Mouse (Mus musculus) mouse embryonic stem cell (cell line): ENCODE results near the gene Ptprg.
"Not testable (repeated sequence)": the region's sequence is repeated elsewhere in the genome, so short reads cannot be mapped to it uniquely, and the experiment has no call there.

Experiments
- in situ Hi-C, 2 experiments: fragments of 300-500 bp; cut with MboI; formaldehyde crosslinking; loops; 1 replicate in 1 of 2; 3 replicates in 1 of 2; pipeline ENCODE4 v1.14.3; 2019 to 2020; ENCODE audit warnings: low sequenced_read_pairs in 2 of 2, low pct_unique_long_range_greater_than_20kb in 1 of 2, mixed read lengths in 1 of 2; ENCODE audit not compliant: unreplicated experiment in 1 of 2

Ptprg gene

GRCm38 (mm10) chr14:12011766-12012165 is 458.4 kb downstream of the Ptprg start:
- in situ Hi-C loops = no loop called here

- in situ Hi-C loops = no loop called here
Measured at GRCm38 (mm10) chr14:12025812-12026728, 472.7 kb downstream of the Ptprg start.

DNA sequence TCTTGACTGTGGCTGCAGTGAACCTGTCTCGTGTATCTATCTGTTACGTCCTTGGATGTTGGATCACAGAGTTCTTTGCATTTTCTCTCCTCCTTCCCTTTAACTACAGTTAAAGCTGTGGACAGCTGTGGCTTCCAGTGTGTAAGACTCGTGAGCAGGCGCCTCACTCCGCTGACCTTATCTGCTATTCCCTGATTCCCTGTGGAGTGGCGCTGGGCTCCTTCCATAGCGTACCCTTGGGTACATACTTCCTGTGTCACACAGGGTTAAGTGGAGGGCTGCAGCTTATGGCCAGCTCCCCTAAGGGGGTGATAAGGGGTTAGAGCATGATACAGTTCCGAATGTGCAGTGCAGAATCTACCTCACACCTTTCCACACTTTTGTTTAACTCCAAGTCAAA is 473.9 kb downstream of the Ptprg start:
- in situ Hi-C loops = no loop called here

GRCm38 (mm10) chr14:12029926-12030325 is 476.6 kb downstream of the Ptprg start:
- in situ Hi-C loops = loop anchor here (5.0 kb wide), 1 partner anchor 107 kb away; no protein-coding TSS in a partner anchor

- in situ Hi-C loops = no loop called here
Measured at GRCm38 (mm10) chr14:12036530-12037283, 483.4 kb downstream of the Ptprg start.

DNA sequence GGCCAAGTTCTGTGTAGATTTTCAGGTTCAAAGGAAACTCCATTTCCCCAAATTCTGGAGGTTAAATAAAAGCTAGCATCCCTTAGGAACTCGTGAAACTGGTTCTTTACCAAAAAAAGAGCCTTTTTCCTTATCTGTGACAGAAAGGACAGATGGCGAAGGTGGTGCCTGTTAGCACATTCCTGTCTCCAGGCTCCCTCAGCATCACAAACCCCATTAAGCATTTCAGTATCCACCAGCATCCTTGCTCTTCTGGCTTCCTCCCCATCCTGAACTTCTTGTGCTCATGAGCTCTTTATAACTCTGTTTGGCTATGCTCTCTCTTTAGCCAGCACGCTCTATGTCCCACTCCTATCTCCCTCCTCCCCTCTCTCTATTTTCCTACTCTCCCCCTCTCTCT is 486.4 kb downstream of the Ptprg start:
- in situ Hi-C loops = no loop called here

DNA sequence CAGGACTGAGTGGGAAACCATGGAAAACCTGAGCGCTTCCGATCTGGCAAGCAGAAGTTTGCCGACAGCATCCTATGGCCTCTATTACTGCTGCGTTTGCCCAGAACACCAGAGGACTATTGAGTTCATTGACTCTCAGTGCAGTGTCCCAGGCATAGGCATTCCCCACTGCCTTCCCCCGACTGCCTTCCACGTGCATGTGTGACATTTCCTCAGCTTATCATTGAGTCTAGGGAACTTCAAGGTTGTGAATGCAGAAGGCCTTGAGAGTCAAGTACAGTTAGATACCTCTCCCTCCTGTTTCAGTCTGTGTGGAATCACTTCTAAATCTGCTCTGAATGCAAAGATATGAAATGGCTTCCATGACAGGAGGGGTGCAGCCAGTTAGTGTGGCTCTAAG is 488.2 kb downstream of the Ptprg start:
- in situ Hi-C loops = no loop called here

DNA sequence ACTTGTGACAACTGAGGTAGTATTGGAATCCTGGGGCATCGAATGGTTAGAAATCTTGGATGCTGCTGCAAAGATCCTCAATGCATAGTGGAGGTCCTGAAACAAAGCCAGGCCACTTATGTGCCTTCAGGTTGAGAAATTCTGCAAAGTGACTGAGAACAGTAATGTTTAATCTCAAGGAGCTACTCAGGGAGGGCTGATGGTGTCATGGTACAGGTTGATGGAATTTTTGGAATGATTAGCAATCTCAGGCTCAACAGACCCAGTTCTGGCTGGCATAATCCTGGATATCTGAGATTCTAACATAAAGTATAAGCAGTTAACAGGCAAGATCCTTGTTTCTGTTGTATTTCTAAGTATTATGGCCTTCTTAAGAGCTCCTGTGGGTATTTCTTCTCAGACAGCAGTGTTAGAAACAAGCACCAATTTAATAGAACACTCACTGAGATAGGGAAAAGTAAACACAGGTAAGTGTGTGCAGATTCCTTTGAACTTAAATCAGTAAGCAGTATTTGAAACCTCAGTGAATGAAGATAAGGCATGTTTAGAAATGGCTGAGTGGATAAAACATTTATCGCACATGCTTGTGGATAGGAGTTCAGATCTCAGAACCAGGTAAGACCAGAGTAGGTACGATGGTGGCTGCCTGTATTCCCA is 493.0 kb downstream of the Ptprg start:
- in situ Hi-C loops = no loop called here

- in situ Hi-C loops = no loop called here
Measured at GRCm38 (mm10) chr14:12047637-12048036, 494.3 kb downstream of the Ptprg start.

- in situ Hi-C loops = no loop called here
Measured at GRCm38 (mm10) chr14:12056912-12057524, 503.7 kb downstream of the Ptprg start.

GRCm38 (mm10) chr14:12057856-12058255 is 504.5 kb downstream of the Ptprg start:
- in situ Hi-C loops = no loop called here

DNA sequence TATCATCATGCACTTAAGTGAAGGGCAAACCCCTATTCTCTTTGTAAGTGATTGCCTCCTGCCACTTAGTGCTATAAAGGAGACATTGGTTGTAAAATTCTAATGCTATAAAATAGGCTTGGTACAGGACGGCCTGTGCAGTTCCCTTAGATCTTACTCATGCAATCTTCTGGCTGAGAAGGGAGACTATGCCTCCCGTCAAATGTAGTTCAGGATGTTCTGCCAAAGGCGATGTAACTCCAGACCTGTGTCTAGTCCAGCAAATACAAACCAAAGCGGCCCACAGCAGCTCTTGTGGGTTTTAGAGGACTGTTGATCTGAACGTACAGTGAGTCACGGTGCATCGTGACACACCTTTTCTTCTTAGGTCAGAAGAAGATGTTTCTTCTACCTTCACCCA is 505.8 kb downstream of the Ptprg start:
- in situ Hi-C loops = no loop called here

- in situ Hi-C loops = not testable (repeated sequence)
Measured at GRCm38 (mm10) chr14:12061313-12061712, 508.0 kb downstream of the Ptprg start.

GRCm38 (mm10) chr14:12062628-12063360 is 509.5 kb downstream of the Ptprg start:
- in situ Hi-C loops = no loop called here

- in situ Hi-C loops = no loop called here
Measured at GRCm38 (mm10) chr14:12065001-12065400, 511.7 kb downstream of the Ptprg start.

DNA sequence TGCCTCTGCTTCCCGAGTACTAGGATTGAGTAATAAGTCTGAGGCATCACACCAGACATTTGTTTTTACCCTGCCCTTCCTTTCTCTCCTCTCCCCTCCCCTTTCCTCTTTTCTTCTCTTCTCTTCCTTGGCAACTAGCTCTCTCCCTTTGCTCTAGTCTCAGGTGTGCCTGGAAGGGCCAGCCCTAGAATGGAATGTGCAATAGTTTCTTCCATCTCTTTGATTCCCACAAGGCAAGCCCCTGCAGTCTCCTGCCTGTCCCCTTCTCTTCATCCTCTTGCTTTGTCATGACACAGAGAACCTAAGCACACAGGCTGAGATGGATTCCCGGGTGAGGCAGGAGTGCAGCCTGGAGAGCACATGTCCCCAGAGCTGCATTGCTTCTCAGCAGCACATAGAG is 512.4 kb downstream of the Ptprg start:
- in situ Hi-C loops = no loop called here

DNA sequence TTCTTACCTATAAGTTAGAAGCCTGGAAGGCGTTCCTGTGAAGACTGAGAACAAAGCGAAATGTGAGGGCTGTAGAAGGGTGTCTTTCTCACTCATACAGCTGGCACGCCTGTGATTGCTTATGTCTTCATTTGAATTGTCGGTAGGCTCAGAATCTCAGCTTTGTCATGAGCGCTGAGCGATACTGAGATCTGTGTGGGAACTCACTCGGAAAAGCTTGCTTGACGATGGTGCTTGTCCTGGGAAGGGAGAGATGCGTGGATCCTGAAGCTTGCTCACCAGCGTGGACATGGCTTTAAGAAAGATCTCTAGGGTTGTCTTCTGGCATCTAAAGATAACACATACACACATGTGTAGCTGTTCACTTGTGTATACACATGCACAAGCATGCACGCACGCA is 516.4 kb downstream of the Ptprg start:
- in situ Hi-C loops = no loop called here

- in situ Hi-C loops = no loop called here
Measured at GRCm38 (mm10) chr14:12070361-12070760, 517.0 kb downstream of the Ptprg start.
